Mouse (Mus musculus) CH12.LX (cell line): Measurements from ENCODE around the gene Tdrd9.

Source experiments
- CHD2 ChIP-seq: IDR thresholded peaks from 2 replicates; pipeline ENCODE4 v1.6.1; 2011; ENCODE audit warnings: low read length, improper control_type of control experiment
- CTCF ChIP-seq, 2 experiments: IDR thresholded peaks in 1 of 2; conservative IDR thresholded peaks in 1 of 2; 2 replicates each; pipeline ENCODE4 v1.5.1; 2011 to 2012; ENCODE audit warnings: low read depth in 2 of 2, low read length in 2 of 2, improper control_type of control experiment in 1 of 2, inconsistent platforms in 1 of 2, mild to moderate bottlenecking in 1 of 2, moderate library complexity in 1 of 2
- ELF1 ChIP-seq: IDR thresholded peaks from 2 replicates; pipeline ENCODE4 v1.6.1; 2014; ENCODE audit warnings: low read depth, mild to moderate bottlenecking, inconsistent platforms, low read length, improper control_type of control experiment
- GABPA ChIP-seq: IDR thresholded peaks from 2 replicates; pipeline ENCODE4 v1.6.1; 2012; ENCODE audit warnings: low read depth, low read length, improper control_type of control experiment, inconsistent platforms; ENCODE audit not compliant: insufficient replicate concordance
- HCFC1 ChIP-seq: IDR thresholded peaks from 2 replicates; pipeline ENCODE4 v1.6.1; 2012; ENCODE audit warnings: low read depth, mild to moderate bottlenecking, inconsistent platforms, low read length, improper control_type of control experiment
- JUND ChIP-seq: conservative IDR thresholded peaks from 2 replicates; pipeline ENCODE4 v1.6.1; 2011; ENCODE audit warnings: low read depth, low read length, improper control_type of control experiment
- KAT2A ChIP-seq: IDR thresholded peaks from 2 replicates; pipeline ENCODE4 v1.6.1; 2012; ENCODE audit warnings: low read length, improper control_type of control experiment, inconsistent platforms; ENCODE audit not compliant: insufficient replicate concordance
- MAZ ChIP-seq: IDR thresholded peaks from 2 replicates; pipeline ENCODE4 v1.6.1; 2012; ENCODE audit warnings: low read depth, mild to moderate bottlenecking, inconsistent platforms, low read length, improper control_type of control experiment, moderate library complexity
- POLR2A ChIP-seq: IDR thresholded peaks from 2 replicates; pipeline ENCODE4 v1.6.1; 2011; ENCODE audit warnings: low read depth, mild to moderate bottlenecking, improper control_type of control experiment, low read length
- POLR2AphosphoS2 ChIP-seq: IDR thresholded peaks from 2 replicates; pipeline ENCODE4 v1.6.1; 2011; ENCODE audit warnings: low read depth, low read length, improper control_type of control experiment
- TCF12 ChIP-seq: IDR thresholded peaks from 2 replicates; pipeline ENCODE4 v1.6.1; 2014; ENCODE audit warnings: low read depth, mild to moderate bottlenecking, inconsistent platforms, low read length, improper control_type of control experiment

DNA sequence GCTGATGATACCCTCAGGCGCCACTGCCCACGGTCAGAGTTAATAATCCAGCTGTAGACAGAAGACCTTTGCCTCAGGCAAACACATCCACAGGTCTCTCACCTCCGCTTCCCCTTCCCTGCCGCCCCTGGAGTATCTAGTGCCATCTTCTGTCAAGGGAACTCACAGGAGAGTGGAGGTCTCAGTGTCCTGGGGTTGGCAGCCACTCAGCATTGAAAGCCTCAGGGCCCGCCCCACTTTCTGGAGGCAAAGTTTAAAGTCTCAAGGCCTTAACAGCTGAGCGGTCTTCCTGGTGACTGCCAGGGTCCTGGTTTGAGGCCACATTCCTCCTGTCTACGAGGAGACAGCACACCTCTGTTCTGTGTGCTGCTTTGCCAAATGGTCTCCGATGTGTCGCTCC lies 138.3 kb downstream of the Tdrd9 start:
- TF ChIP-seq GABPA (no peak), KAT2A (no peak), ELF1 (no peak), TCF12 (no peak), HCFC1 (no peak), CHD2 (no peak), JUND (no peak), CTCF (conservative IDR thresholded peaks at IDR 0.05 in 1 of 2, IDR thresholded peaks at IDR 0.05 in 1 of 2; ENCODE audit: low read depth in 2 of 2, low read length in 2 of 2) (no peak), POLR2A (no peak), MAZ (no peak), POLR2AphosphoS2 (no peak)
